Mouse (Mus musculus): Measurements from ENCODE around the gene Cyb561d1.
A peak's percentile ranks its signal among the peaks of the same experiment; 100 is the strongest.

Gene Cyb561d1

DNA sequence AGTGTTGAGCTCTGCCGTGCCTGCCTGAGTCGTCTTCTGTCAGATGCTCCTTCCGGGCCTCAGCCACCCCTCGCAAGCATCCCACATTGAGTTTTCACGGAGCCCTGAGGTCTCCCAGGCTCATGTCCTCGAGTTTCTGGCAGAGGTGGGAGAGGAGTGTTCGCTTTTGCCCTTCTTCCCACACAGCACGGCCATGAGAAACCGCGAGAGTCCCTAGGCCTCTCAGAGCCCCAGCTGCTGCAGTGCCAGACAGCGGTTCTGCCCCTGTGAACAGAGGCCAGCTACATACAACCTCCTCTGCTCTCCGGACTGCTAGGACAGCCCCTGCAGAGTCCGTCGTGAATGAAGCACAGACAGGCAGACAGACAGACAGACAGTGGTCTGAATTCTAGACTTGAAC, 33.5 kb downstream of the Cyb561d1 start:
- no peak for DNase-seq (ENCODE audit: low spot score in 2 of 2)

- peak in 1 of 2 experiments; percentile 47 for DNase-seq (ENCODE audit: low spot score in 2 of 2)
These were observed 34.4 kb downstream of the Cyb561d1 start for GRCm38 (mm10) chr3:108166486-108167211.

- no peak for DNase-seq (ENCODE audit: low spot score in 2 of 2)
These were observed 35.3 kb downstream of the Cyb561d1 start for GRCm38 (mm10) chr3:108165532-108166315.

DNA sequence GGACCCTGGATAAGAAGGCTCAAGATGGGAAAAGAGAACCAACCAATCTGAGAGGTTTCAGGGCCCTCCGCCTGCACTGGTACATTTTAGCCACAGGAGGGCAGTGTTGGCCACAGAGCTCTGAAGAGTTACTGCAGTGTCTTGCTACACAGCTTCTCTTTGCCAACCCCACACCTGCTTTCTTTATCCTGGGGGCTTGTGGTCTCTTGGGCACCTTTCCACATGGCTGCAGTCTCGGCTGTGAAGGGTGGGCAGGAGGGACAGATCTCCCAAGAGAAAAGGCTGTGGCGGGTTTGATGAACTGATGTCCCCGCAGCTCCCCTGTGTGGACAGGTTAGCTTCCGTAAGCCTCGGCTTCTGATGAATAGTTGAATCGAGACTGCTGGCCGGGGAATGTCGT, 36.2 kb downstream of the Cyb561d1 start:
- peak; percentile 88 to 93 for DNase-seq (ENCODE audit: low spot score in 2 of 2)

- no peak for DNase-seq (ENCODE audit: low spot score in 2 of 2)
These were observed 36.9 kb downstream of the Cyb561d1 start for GRCm38 (mm10) chr3:108164091-108164490.

- DNase-seq (ENCODE audit: low spot score in 2 of 2) = peak; percentile 67 to 74
These were observed 42.5 kb downstream of the Cyb561d1 start for GRCm38 (mm10) chr3:108158383-108159037.

- DNase-seq (ENCODE audit: low spot score in 2 of 2) = peak; percentile 80 to 81
These were observed 46.4 kb downstream of the Cyb561d1 start, which contains the start of gene Gpr61 for GRCm38 (mm10) chr3:108154656-108155055. Gene Gpr61 (minus strand): TSS chr3:108154882.

- no peak for DNase-seq (ENCODE audit: low spot score in 2 of 2)
These were observed 48.7 kb downstream of the Cyb561d1 start for GRCm38 (mm10) chr3:108152290-108152689.

GRCm38 (mm10) chr3:108147386-108148235, 53.4 kb downstream of the Cyb561d1 start:
- peak; percentile 92 to 94 for DNase-seq (ENCODE audit: low spot score in 2 of 2)

GRCm38 (mm10) chr3:108146671-108147070, 54.3 kb downstream of the Cyb561d1 start:
- DNase-seq (ENCODE audit: low spot score in 2 of 2) = no peak

Measured in right cerebral cortex, adult 2 months (tissue).